Mouse (Mus musculus) liver, adult 2 months (tissue): ENCODE measurements around the gene Itpkb.

Experiments
- CTCF ChIP-seq: fragments of 200-500 bp; IDR thresholded peaks from 2 replicates; pipeline ENCODE4 v1.5.1; 2011; ENCODE audit warnings: low read depth, low read length, control low read depth
- POLR2A ChIP-seq: fragments of 200-500 bp; IDR thresholded peaks from 2 replicates; pipeline ENCODE4 v1.6.1; 2011; ENCODE audit warnings: low read length, control low read depth; ENCODE audit not compliant: insufficient read depth; ENCODE audit errors: extremely low read depth

DNA sequence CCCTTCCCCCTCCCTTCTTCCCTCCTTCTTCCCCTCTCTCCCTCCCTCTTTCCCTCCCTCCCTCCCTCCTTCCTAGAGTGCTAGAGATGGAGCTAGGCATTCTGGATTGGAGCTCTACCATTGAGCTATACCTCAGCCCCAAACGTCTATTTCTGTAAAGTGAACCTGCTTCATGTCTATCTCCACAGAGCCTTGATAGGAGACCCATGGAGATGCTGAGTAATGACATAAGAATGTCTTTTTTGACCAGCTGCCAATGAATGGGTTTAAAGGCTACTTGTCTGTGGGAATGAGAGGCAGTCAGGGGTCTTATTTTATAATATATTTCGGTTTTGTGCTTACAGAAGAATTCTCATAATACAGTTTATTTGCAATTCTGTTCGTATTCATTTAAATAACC lies 15.2 kb upstream of the Itpkb start:
- TF ChIP-seq CTCF (no peak), POLR2A (no peak)
